Mouse (Mus musculus): Measurements from ENCODE around the gene Cypt4.
"Not testable (repeated sequence)": the region's sequence is repeated elsewhere in the genome, so short reads cannot be mapped to it uniquely, and the experiment has no call there.

Gene Cypt4

DNA sequence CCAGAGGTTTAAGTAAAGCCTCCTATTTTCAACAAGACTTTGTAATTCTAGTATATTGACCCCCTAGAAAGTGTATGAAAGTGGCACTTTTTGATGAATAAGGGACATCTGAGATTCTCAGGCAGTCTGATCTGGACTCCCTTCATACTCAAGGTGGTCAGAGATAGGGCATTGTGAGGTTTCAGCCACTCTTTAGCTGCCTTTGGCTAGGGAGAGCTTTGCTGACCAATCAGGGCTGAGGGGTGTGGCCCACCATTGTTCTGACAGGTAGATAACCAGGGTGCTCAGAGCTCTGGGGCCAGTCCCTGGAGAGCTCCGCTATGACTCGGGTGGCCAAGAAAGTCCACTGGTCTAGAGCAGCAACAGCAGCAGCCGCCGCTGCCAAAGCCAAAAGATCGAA is at the start of gene Cypt4:
TSS of gene Cypt4 (plus strand) at position 301 of the 400 bp plus-strand sequence.
- DNase-seq (ENCODE audit: extremely low spot score, low spot score), result no peak

DNA sequence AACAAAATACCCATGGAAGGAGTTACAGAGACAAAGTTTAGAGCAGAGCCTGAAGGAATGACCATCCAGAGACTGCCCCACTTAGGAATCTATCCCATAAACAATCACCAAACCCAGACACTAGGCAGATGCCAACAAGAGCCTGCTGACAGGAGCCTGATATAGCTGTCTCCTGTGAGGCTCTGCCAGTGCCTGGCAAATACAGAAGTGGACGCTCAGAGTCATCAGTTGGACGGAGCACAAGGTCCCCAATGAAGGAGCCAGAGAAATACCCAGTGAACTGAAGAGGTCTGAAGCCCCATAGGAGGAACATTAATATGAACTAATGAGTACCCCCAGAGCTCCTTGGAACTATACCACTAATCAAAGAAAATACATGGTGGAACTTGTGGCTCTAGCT is 12.3 kb downstream of the Cypt4 start:
- not testable (repeated sequence) for DNase-seq (ENCODE audit: extremely low spot score, low spot score)

Measured in neural tube, embryonic 10.5 days (tissue).